Mouse (Mus musculus) urinary bladder, adult 2 months (tissue): Measurements from ENCODE around the gene Scoc. TPM values are rescaled to one million over a fixed set of nuclear protein-coding genes. Genes with fewer than 3 reads are reported as not detected.
"Not testable (repeated sequence)": the region's sequence is repeated elsewhere in the genome, so short reads cannot be mapped to it uniquely, and the experiment has no call there.

ENCODE experiments used
- DNase-seq: peaks from one replicate; pipeline ENCODE4 v3.0.0; 2022; ENCODE audit warnings: low spot score
- polyA plus RNA-seq: library from polyadenylated mRNA; depleted of rRNA; stranded (reverse); fragments of >200 nt; gene quantifications from 2 replicates; pipeline ENCODE4 v1.2.3, GENCODE M21; 2012; rRNA removed

Scoc gene
- 69.9 and 80.0 TPM in 2 replicates for polyA plus RNA-seq

DNA sequence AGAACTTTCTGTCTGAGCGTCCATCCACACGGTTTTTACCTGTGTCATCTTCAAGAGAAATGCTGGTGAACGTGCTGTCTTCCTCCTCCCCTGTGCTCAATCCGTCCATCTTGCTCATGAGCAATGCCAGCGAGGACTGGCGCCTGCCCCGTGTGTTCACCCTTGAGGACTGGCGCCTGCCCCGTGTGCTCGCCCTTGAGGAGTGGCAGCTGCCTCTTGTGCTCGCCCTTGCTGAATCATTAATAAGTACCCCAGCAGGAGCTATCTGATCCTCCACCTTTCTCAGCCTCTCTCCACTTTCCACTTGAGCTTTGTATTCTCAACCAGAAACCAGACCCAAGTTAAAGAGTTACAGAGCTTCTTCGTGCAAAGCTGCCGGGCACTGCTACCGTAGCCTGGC is at the start of gene Scoc:
Gene Scoc, minus strand, starts transcription at position 170 of the 400 bp plus-strand sequence.
- no peak for DNase-seq

DNA sequence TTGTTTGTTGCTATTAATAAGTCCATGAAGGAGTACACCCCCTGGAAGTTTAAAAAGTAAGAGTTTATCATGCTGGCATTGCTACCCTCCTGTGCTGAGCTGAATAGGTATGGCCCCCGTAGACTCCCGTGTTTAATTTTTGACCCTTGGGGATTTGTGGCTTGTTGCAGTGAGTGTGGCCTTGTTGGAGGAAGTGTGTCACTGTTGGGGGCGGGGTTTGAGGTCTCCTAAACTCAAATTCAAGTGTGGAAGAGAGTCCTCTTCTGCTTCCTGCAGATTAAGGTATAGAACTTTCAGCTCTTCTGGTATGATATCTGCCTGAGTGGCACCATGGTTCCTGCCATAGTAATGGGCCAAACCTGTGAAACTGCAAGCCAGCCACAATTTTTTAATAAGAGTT is 1.4 kb upstream of the Scoc start:
- DNase-seq, result no peak

DNA sequence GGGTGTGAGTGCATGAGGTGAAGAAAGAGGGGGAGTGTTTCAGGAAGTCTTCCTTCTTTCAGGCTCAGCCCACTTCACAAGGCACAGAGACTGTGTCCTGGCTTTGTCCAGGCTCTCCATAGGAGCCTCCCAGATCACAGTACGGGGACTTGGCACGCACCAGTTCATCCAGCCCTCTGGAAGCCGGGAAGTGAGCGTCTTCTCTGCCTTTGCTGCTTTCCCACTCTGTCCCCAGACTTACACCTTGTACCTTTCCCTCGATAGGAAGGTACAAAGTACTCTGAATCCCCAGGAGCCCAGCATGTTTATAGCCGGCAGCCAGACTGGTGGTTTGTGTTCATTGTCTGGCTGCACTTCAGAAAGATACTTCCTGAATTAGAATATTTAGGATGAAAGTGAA is 1.1 kb downstream of the Scoc start:
- DNase-seq, result no peak

DNA sequence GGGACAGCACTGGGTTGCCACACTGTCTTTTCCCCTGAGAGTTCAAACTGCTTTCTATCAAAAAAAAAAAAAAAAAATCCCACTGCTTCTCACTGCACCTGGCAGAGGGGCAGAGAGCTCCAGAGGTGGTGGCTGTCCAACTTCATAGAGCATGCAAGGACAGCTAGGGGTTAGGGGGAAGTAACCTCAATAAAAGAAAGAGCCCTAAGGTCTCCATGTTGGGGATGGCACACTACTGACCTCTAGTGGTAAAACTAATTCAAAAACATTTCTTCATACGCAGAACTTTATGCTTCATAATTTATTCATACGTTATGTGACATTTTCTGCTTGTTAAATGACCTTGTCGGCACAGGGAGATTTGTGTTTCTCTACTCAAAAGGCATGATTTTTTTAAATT is 7.1 kb downstream of the Scoc start:
- no peak for DNase-seq

DNA sequence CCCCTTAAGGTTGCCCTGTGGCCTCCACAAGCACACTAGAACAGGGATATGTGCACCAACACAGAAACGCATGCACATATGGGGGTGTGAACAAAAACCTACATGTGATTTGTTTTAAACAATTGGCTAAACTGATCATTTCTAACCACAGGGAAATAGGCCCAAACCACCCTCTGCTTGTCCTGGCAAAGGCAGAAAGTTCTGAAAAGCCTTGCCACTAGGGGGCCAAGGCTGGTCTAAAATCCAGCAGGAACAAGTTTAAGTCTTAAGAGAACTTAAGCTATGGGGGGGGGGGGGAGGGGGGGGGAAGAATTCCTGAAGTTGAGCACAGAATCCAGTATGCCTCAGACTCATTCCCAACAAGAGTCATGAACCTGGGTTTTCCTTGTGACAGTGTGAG is 8.2 kb downstream of the Scoc start:
- no peak for DNase-seq

DNA sequence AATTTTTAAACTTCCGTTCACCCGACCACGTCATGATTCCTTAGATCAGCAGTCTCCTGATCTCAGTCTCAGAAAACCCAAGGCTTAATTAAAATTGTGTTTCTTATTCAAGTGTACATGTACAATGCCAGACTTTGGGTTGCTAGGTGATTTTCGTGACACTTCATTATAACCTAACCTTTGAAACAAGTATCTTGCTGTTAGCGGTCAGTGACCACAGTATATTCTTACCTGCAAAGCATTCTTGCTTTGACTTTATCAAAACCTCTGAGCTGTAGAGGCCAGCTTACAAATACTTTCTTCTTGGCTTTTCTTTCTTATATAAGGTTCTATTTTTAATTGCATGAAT is 15.2 kb downstream of the Scoc start:
- no peak for DNase-seq

DNA sequence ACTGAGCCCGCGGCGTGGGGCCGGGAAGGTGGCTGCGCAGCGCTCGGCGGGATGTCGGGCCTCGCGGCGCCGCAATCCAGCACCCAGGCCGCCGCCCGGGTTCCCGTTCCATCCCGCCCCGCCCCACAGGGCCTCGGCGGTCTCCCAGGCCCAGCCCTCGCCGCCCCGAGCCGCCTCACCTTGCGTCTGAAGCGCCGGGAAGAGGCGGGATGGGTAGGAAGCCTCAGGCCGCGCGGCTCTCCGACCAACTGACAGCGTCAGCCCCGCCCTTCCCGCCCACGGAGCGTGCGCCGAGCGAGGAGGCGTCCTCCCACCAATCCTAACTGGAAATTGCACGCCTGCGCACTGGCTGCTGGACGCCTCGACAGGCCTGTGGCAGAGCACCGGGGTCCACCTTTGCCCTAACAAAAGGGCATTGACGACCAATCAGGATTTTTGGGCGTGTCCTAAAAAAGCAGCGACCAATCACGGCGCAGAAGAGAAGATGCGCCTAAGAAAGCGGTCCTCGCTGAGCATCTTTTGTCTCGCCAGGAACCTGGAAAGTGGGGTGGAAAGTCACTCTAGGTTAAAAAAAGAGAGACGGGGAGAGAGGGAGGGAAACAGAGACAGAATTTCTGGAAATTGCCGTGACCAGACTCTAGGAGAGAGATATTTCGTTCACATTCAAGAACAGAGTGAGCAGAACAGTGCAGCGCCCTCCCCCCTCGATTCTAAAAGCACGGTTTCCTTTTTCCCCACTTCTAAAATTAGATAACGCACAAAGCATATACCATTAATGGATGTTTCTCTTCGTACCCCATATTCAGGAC is 15.7 kb downstream of the Scoc start:
- peak; percentile 89 for DNase-seq

DNA sequence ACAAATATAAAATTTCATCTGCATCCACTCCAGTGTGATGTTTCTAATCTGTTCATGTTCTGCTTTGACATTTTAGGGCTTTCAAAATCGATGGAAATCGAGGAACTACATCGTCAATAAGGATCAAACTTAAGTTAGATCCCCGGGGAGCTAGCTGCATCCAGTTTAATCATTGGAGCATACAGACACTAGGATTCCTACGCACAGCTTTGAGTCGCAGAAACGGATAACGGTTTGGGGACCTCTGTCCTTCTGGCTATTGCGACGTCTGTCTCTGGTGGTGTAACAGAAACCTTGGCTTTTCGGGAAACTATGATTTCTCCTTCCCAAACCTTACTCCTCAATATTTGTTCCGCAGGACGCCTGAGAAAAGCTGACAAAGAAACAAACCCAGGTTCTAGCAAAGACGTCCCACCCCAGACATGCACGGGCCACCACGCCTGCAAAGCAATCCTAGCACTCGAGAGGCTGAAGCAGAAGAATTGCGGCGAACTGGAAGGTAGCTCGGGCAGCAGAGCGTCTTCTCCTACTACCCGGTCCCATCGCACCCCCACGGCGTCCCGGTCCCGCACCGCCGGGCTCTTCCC is 16.4 kb downstream of the Scoc start:
- DNase-seq, result no peak

DNA sequence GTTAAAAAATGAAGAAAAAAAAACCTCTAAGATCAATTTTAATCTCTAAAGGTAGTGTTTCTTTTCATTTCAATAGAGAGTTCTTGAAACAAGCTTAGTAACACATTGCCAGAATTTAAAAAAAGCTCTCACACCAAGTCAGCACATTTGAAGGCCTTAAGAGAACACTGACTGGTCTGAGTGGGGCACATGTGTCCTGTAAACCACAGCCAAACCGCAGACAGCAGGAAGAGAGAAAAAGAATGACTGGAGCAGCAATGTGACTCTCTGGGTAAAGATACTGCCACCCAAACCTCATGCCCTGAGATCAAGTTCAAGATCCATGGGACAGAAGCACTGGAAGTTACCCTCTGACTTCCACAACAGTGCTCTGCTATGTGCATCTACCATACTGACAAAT is 21.1 kb downstream of the Scoc start:
- DNase-seq, result no peak

DNA sequence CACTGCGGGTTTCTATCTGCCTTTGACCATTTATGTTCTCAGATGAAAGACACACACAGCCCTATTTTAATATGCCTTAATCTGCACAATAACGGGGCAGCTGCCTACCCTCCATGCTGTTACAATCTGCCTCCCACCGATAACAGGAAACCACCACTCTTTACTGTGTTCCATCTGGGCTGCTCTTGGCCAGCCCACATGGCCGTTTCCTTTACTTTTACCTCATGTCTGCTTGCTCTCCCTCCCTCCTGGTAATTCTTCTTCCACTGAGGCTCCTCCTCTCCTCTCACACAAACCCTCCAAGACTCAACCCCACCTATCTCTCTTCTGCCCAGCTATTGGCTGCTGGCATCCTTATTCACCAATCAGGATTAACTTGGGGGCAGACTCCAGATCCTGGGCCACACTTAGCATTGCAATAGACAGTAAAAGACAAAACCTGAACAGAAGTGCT is 29.1 kb downstream of the Scoc start:
- no peak for DNase-seq

DNA sequence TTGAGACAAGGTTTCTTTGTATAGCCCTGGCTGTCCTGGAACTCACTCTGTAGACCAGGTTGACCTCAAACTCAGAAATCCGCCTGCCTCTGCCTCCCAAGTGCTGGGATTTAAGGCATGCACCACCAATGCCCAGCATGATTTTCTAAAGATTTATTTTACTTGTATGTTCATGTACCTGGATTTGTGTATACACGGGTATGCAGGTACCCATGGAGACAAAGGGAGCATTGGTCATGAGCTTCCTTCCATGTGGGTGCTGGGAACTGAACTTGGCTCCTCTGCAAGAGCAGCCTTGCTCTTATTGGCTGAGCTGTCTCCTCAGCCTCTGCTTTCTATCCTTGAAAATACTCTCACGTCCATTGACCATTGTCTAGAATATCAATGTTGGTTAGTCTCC is 29.6 kb downstream of the Scoc start:
- not testable (repeated sequence) for DNase-seq

DNA sequence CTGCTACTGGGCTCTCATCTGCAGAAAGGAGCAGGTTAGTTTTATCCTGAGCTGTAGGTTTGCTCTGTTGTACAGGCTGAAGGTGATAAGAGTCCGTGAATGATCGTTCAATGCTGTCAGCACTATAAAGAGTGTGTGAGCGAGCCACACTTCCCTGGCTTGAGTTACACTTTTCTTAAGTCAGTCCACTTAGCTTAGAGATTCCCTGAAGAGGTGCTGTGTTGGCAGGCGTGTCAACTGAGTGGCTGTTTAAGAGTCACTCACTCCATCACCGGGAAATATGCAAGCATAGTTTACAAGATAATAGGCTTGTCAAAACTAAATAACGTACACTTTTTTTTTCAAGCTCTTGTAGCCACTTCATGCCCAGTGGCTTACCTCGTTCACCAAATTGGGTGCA is 31.2 kb downstream of the Scoc start:
- no peak for DNase-seq

DNA sequence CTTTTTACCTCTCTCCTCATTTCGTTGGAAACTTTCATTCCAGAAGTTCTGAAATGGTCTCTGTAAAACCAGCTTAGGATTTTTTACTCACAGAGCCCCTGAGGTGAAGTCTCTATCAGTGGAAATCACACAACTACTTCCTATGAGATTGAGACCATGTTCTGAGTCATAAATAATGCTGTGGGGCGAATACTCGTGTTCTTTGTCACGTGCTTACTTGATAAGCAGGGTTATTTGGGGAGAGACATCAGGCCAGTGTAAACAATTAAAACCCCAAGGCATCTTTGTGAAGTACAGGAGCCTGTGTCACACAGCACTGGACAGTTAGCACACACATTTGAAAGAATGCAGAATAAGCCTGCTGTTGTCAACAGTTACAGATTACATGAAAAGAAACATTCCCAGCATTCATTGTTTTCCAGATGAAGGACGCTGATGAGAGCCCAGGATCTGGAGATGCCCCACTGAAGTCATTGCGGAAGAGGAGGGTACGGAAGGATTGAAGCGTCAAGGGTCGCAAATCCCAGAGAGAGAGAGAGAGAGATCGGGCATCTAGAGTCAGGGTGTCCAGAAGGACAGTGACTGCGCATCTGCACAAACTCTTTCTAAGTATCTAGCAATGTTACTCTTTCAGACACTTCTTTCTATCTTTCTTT is 32.0 kb downstream of the Scoc start:
- no peak for DNase-seq

DNA sequence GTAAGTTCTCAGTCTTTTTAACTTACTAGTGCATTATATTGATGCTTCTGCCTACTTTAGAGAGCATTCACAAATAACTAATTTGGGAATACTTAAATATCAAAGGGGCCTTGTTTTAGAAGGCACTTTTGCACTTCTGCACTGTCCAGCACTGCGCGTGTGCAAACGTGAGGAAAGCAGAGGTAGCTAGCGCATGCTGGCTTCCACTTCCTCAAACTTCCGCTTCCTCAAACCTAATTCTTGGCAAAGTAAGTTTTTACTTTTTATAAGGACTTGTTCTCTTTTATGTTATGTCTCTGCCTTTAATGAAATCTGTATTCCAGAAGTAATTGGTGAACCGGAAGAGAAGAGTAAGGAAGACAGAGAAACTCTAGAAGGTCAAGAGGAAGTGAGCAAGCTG is 33.0 kb downstream of the Scoc start:
- no peak for DNase-seq

DNA sequence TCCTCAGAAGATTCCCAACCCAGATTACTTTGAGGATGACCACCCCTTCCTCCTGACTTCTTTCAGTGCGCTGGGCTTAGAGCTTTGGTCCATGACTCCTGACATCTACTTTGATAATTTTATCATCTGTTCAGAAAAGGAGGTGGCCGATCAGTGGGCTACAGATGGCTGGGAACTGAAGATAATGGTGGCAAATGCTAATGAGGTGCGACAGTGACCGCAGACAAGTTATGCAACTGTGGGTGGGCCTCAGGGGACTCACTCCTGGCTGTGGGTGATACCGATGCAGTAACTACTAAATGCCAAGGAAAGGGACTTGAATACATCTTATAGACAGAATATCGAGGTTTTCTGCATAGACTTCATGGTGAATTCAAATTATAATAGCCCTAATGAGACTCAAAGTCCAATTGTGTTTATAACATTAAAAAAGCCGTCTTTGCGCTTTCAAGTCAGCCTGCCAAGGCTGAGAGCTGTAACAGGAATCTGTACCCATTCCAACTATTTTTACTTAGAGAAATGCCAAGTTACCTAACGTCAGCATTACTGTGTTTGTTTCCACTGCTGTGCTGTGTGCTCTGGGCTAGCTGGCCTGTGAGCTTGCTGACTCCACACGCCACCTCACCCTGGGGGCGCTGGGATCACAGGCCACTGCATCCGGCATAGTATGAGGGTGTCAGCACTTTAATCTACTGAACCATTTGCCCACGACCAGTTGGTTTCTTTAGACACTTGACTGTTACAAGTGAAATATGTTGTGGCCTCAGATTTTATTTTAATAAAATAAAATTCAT is 35.0 kb downstream of the Scoc start:
- DNase-seq, result no peak

DNA sequence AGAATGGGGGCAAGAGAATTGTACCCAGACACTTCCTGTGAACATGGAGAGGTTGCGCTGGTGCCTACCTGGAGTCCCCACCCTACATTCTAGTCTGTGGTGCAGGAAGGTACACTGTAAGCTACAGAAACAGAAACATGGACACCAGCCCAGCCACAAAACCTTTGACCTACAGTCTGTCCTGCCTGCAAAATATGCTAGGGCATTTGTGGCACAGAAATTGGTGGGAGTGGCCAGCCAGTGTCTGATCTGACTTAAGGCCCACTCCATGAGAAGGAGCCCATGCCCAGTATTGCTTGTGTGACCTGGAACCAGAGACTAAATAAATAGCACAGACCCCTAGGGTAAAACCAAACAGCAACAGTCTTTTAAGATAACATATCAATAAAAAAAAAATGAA is 36.8 kb downstream of the Scoc start:
- DNase-seq, result no peak

DNA sequence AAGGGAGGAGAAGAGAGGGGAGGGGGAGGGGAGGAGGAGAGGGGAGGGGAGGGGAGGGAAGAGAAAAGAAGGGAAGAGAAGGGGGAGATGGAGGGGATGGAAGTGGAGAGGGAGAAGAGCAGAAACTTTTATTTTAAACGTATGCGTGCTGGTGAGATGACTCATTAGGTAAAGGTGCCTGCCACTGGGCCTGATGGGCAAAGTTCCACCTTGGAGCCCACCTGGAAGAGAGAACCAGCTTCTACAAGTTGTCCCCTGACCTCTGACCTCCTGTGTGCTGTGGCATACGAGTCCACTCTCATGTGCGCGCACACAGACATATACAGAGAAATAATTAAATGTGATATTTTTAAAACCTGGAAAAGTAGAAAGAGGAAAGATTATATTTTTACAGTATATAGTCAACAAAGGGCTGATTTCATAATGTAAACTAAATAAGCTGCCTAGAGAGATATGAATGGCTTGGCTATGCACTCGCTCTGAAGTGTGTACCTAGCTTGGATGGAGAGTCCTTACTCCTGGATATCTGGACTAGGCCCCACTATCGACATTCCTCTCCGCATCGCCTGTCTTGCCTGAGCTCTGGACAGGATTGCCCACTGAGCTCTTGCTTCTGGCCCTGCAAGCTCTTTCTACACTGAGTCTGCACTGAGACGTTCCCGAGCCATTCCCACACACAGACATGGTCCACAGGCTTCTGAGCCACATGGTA is 39.2 kb downstream of the Scoc start:
- no peak for DNase-seq

DNA sequence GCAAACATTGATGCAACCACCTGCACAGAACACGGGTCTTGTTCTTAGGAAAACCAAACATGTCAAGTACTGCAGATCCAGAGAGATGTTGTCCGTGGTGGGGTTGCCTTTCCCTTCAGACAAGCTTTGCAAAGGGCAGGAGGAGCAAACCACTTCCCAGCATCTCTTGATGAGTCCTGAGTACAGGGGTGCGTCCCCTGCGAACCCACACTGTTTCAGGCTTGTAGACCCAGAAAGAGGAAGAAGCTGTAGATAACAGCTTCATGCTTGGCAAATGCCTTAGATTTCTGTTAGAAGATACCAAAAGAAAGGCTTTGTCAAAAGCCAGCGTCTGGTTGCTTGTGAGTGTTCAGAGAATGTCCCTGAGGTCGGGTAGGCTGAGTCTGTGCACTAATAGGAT is 40.2 kb downstream of the Scoc start:
- no peak for DNase-seq

DNA sequence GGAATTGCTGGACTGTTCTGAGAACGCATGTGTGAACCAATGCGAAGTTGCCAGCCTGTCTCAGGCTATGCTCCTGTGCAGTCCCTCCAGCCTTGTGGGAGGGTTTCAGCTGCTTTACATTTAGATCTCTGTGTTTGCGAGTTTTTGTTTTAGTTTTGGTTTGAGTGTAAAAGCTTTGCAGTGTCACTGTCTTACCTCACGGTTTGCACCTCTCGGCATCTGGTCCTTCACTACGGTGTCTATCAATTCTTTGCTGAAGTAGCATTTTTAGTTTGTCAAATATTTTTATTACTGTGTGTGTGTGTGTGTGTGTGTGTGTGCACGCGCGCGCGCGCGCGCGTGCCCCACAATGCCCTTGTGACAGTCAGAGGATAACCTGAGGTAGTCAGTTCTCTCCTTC is 41.3 kb downstream of the Scoc start:
- no peak for DNase-seq

DNA sequence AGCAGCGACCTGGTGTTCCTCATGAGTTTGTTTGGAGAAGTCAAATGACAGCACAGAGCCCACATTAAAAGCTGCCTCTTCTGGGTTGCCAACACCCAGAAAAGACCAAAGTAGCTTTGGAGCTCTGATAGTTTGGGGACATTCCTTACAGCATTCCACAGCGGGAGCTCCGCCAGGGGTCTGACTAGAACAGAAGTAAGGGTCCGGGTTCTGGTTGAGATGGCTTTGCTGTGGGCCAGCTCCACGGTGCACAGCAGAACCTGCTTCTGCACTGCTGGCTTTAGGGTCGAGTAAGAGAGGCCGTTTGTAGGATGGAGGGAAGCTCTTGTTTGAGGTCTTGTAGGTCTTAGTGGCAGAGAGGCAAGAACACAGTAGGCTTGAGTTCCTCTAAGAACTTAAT is 49.7 kb downstream of the Scoc start:
- no peak for DNase-seq

DNA sequence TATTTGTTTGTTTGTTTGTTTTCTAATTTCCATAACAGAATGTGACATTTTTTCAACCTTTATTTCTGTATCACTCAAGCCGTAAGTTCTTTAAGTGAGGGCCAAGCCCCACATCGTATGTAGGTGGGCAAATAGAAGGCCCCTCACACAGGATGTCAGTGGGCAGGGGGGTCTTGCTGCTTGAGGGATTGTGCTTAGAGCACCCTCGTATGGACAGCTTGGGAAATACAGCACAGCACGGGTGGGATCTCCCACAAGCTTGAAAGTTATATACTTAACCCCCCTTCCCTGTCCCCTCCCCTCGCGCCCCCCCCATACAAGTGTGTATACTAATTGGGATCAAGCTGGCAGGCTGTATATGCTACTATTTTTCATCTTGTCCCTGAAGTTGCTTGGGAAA is 51.4 kb downstream of the Scoc start:
- no peak for DNase-seq

DNA sequence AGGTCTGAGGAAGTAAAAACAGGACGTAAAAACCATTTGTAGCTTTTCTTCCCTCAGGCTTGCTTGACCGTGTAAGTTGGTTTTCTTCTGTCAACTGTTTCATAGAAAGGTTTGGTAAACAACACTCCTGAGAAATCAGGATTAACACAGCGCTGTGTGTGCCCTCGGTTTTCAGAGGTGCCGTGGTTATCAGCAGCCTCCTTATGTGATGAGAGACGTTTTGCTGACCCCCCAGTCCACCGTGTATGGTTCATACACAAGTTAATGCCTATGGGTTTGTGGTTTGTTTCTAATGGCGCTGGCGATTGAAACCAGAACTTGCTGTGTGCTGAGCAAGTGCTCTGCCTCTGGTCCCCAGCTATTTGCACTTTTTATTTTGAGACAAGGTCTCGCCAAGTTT is 52.6 kb downstream of the Scoc start:
- DNase-seq, result no peak
